Mouse (Mus musculus) midbrain, embryonic 14.5 days (tissue): ENCODE measurements around the gene Lats2. TPM values are rescaled to one million over a fixed set of nuclear protein-coding genes. Genes with fewer than 3 reads are reported as not detected.
"Not testable (repeated sequence)": the region's sequence is repeated elsewhere in the genome, so short reads cannot be mapped to it uniquely, and the experiment has no call there.

Experiments used
- ATAC-seq: fragments of 200-750 bp; cut with Nextera tagmentation; 2 replicates; pipeline ENCODE4 v1.8.0; 2017; ENCODE audit warnings: moderate number of reproducible peaks, moderate library complexity; ENCODE audit not compliant: low FRiP score, low TSS enrichment
- DNase-seq: peaks from one replicate; pipeline ENCODE4 v3.0.0-alpha.2; 2015
- H3K27ac ChIP-seq: fragments of 300-500 bp; sonication (generic); replicated peaks from 2 replicates; pipeline ENCODE4 v1.5.1; 2014; ENCODE audit warnings: mild to moderate bottlenecking, low read depth, low read length, moderate library complexity
- H3K27me3 ChIP-seq: fragments of 300-500 bp; sonication (generic); 2 replicates; pipeline ENCODE4 v1.6.1; 2014; ENCODE audit warnings: low read length, control low read depth, mixed read lengths; ENCODE audit not compliant: control insufficient read depth, insufficient read depth
- H3K36me3 ChIP-seq: fragments of 300-500 bp; sonication (generic); 2 replicates; pipeline ENCODE4 v1.6.1; 2014; ENCODE audit warnings: low read length, control low read depth; ENCODE audit not compliant: control insufficient read depth, insufficient read depth
- H3K4me1 ChIP-seq: fragments of 300-500 bp; sonication (generic); 2 replicates; pipeline ENCODE4 v1.6.1; 2014; ENCODE audit warnings: mild to moderate bottlenecking, antibody characterized with exemption, low read length, control low read depth; ENCODE audit not compliant: control insufficient read depth, insufficient read depth
- H3K4me2 ChIP-seq: fragments of 300-500 bp; sonication (generic); 2 replicates; pipeline ENCODE4 v1.6.1; 2014; ENCODE audit warnings: mild to moderate bottlenecking, low read length, moderate library complexity
- H3K4me3 ChIP-seq: fragments of 300-500 bp; sonication (generic); replicated peaks from 2 replicates; pipeline ENCODE4 v1.5.1; 2014; ENCODE audit warnings: low read depth, low read length
- H3K9ac ChIP-seq: fragments of 300-500 bp; sonication (generic); replicated peaks from 2 replicates; pipeline ENCODE4 v1.6.1; 2014; ENCODE audit warnings: mild to moderate bottlenecking, low read length, moderate library complexity
- H3K9me3 ChIP-seq: fragments of 300-500 bp; sonication (generic); 2 replicates; pipeline ENCODE4 v1.6.1; 2016; ENCODE audit warnings: low read length, control low read depth, mixed read lengths; ENCODE audit not compliant: control insufficient read depth
- WGBS: fragments of 180-500 bp; shearing (Covaris S2); extraction: QIAGEN DNeasy Blood & Tissue Kit; methylation state at CpG from one replicate; pipeline ENCODE4 v1.1.7; 2014; 5-methylcytosine and 5-hydroxymethylcytosine counted together
- polyA plus RNA-seq: library from polyadenylated mRNA; unstranded; fragments of >200 nt; fragmentation: Nextera tagmentation; extraction: Ambion mirVana; gene quantifications from 2 replicates; pipeline ENCODE4 v1.2.1, GENCODE M21; 2014

The Lats2 gene
- polyA plus RNA-seq, 1 experiment from 2014 or later: 7.1 TPM

DNA sequence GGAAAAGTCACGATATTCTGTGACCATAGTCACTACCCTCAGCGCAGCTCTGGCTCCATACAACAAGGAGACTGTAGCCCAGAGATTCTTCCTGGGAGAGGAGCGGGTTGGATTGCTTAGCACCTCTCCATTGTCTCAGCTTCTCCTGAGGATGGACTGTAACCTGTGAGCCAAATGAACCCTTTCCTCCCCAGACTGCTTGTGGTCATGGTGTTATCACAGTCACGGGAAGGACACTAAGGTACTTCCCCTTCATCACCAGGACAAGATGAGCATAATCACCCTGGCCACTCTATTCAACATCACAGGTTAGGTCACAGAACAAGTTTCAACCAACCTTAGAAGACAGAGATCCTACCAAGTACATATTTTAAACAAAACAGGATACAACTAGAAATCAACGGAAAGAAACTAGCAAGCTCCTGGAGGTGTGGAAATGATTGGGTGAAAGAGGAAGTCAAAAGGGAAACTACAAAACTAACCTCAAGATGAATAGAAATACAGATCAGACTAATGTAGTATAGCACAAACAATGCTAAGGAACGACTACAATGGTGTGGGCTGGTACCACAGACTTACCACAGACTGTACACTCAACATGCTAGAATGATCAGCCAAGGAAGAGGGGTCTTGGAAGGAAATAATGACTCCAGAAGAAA lies 14.1 kb upstream of the Lats2 start:
- H3K4me1 ChIP-seq: no peaks in the 10 kb centered on the region
- no peaks in the 10 kb centered on the region for H3K9me3 ChIP-seq
- no peaks in the 10 kb centered on the region for H3K27me3 ChIP-seq
- H3K27ac ChIP-seq: no peak overlapping the region
- WGBS: 86% methylated on average over 6 of the region's 6 CpGs
- H3K36me3 ChIP-seq: no peaks in the 10 kb centered on the region
- ATAC-seq (no peak), DNase-seq (no peak)
- H3K4me2 ChIP-seq: no peak overlapping the region
- no peak overlapping the region for H3K9ac ChIP-seq
- H3K4me3 ChIP-seq: no peak overlapping the region

DNA sequence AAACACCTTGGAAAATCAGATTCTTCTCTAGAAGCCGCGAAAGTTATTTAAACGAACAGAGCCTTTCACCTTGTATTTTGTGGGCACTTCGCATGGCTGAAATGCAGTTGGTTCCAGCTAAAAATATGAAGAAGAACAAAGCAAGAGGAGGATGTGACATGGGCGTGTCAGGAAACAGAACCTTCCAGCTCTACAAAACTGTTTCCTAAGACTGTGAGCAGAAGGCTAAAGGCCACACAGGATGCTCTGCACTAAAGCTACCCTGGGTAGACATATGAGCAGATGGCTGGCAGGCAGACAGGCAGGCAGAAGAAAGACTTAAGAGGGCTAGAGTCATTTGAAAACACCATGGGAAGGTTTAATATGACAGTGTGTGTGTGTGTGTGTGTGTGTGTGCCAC lies 10.9 kb upstream of the Lats2 start:
- no peak overlapping the region for H3K9ac ChIP-seq
- no peaks in the 10 kb centered on the region for H3K27me3 ChIP-seq
- H3K4me3 ChIP-seq: no peak overlapping the region
- no peaks in the 10 kb centered on the region for H3K4me1 ChIP-seq
- no peak overlapping the region for H3K4me2 ChIP-seq
- no peaks in the 10 kb centered on the region for H3K9me3 ChIP-seq
- WGBS: 97% methylated on average over 5 of the region's 5 CpGs
- DNase-seq (no peak), ATAC-seq (no peak)
- no peak overlapping the region for H3K27ac ChIP-seq
- no peaks in the 10 kb centered on the region for H3K36me3 ChIP-seq

GRCm38 (mm10) chr14:57760447-57761412 lies 2.5 kb upstream of the Lats2 start:
- Histone ChIP-seq H3K27ac (no peak overlapping the region), H3K4me3 (no peak overlapping the region), H3K27me3 (no peaks in the 10 kb centered on the region), H3K9ac (no peak overlapping the region), H3K36me3 (no peaks in the 10 kb centered on the region), H3K9me3 (no peaks in the 10 kb centered on the region), H3K4me2 (no peak overlapping the region), H3K4me1 (no peaks in the 10 kb centered on the region)
- no peak for ATAC-seq
- 41% methylated on average over 10 of the region's 10 CpGs for WGBS
- DNase-seq: no peak

DNA sequence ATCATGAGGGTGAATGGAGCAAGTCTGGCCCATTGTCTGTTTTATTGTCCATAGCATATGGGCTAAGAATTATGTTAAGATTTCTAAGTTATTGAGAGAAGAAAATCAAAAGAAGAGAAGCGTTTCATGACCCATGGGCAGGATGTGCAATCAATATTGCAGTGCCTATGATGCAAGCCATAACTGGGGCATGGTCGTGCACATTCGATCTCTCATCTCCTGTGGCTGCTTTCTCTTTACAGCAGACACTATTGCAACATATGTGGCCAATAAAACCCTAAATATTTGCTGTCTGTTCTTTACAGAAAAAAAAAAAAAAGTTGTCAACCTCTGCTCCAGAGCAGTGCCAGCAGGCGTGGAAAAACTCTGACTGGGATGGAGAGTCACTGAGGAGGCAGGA lies 2.1 kb downstream of the Lats2 start:
- DNase-seq: no peak

GRCm38 (mm10) chr14:57755661-57756060 lies 2.5 kb downstream of the Lats2 start:
- ATAC-seq (no peak), DNase-seq (no peak)
- H3K4me3 ChIP-seq: no peak overlapping the region
- 95% methylated on average over 2 of the region's 2 CpGs for WGBS
- no peak overlapping the region for H3K4me2 ChIP-seq
- H3K27me3 ChIP-seq: no peaks in the 10 kb centered on the region
- H3K9ac ChIP-seq: no peak overlapping the region
- no peak overlapping the region for H3K27ac ChIP-seq
- no peaks in the 10 kb centered on the region for H3K36me3 ChIP-seq
- no peaks in the 10 kb centered on the region for H3K4me1 ChIP-seq
- H3K9me3 ChIP-seq: no peaks in the 10 kb centered on the region

More for the DNA sequence above, 2.1 kb downstream of the Lats2 start:
- Histone ChIP-seq H3K36me3 (no peaks in the 10 kb centered on the region), H3K9me3 (no peaks in the 10 kb centered on the region), H3K4me1 (no peaks in the 10 kb centered on the region), H3K27ac (no peak overlapping the region), H3K9ac (no peak overlapping the region), H3K4me2 (no peak overlapping the region), H3K4me3 (no peak overlapping the region), H3K27me3 (no peaks in the 10 kb centered on the region)
- ATAC-seq: no peak
- WGBS: 91% methylated on average over 4 of the region's 4 CpGs

- no peak; the same call in 1 of the 2 replicates for ATAC-seq
- peak; percentile 45 for DNase-seq
- no peaks in the 10 kb centered on the region for H3K27me3 ChIP-seq
- H3K4me3 ChIP-seq: no peak overlapping the region
- H3K36me3 ChIP-seq: no peaks in the 10 kb centered on the region
- no peak overlapping the region; the same call in 1 of the 2 replicates for H3K27ac ChIP-seq
- H3K9ac ChIP-seq: 0 out of 2 replicates have a peak overlapping the region, but pooled peaks have one; percentile 10
- no peaks in the 10 kb centered on the region for H3K9me3 ChIP-seq
- WGBS: 8% methylated on average over 9 of the region's 9 CpGs
- no peak overlapping the region for H3K4me2 ChIP-seq
- no peaks in the 10 kb centered on the region for H3K4me1 ChIP-seq
Measured at GRCm38 (mm10) chr14:57753351-57753992, 4.7 kb downstream of the Lats2 start.

GRCm38 (mm10) chr14:57751006-57751405 lies 7.2 kb downstream of the Lats2 start:
- not testable (repeated sequence) for H3K9me3 ChIP-seq, H3K9ac ChIP-seq, ATAC-seq, H3K4me2 ChIP-seq, H3K27me3 ChIP-seq, H3K36me3 ChIP-seq, H3K4me3 ChIP-seq, DNase-seq, H3K27ac ChIP-seq, H3K4me1 ChIP-seq

DNA sequence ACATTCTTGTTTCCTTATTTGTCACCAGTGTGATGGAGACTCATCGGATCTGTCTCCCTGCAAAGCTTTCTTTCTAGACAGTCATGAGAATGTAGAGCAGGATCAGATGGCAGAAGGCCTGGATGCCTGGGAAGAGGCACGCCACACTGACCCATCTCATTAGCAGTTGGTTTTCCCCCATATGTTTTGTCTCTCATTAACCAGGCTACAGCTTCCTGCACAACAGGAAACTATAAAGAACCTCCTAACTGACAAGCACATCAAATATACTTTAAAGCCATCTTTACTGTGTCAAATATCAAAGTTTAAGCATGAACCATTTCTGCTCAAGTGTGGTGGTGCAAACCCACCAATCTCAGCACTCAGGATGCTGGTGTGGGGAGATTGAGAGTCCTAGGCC lies 8.7 kb downstream of the Lats2 start:
- Histone ChIP-seq H3K4me2 (no peak overlapping the region), H3K4me1 (peaks cover 10% of the 10 kb centered on the region; the same call in 1 of the 2 replicates), H3K36me3 (no peaks in the 10 kb centered on the region), H3K9me3 (no peaks in the 10 kb centered on the region), H3K4me3 (no peak overlapping the region), H3K27me3 (no peaks in the 10 kb centered on the region; the same call in 1 of the 2 replicates), H3K27ac (no peak overlapping the region), H3K9ac (no peak overlapping the region)
- no peak for ATAC-seq
- 89% methylated on average over 2 of the region's 2 CpGs for WGBS
- DNase-seq: no peak
